Mouse (Mus musculus): Measurements from ENCODE around the gene Prelid1. TPM values are rescaled to one million over a fixed set of nuclear protein-coding genes. Genes with fewer than 3 reads are reported as not detected.

Gene Prelid1
- polyA plus RNA-seq, 2 experiments, result 282 to 476 TPM

- H3K9ac ChIP-seq (ENCODE audit: low read depth, low read length, severe bottlenecking), result peak within 1 kb of the TSS; percentile 86
- peak within 1 kb of the TSS; percentile 81 for H3K27ac ChIP-seq (replicated peaks; ENCODE audit: low read depth, low read length)
- no peaks in the 10 kb centered on the region for H3K27me3 ChIP-seq (ENCODE audit: control insufficient read depth, insufficient read depth, low read length)
- peak within 1 kb of the TSS; percentile 94 for H3K4me3 ChIP-seq (replicated peaks; ENCODE audit: low read length)
- peak within 1 kb of the TSS; percentile 66 for H3K4me2 ChIP-seq (replicated peaks; ENCODE audit: low read depth, low read length, severe bottlenecking)
- under 1% methylated on average over 35 of the region's 35 CpGs for WGBS
- DNase-seq (ENCODE audit: low spot score) (peak; percentile 99), ATAC-seq (ENCODE audit: low FRiP score, low read depth) (peak; percentile 98)
- H3K36me3 ChIP-seq (ENCODE audit: control insufficient read depth, insufficient read depth, low read length), result peaks cover 33% of the 10 kb centered on the region
- no peaks in the 10 kb centered on the region for H3K9me3 ChIP-seq (ENCODE audit: control insufficient read depth, low read length)
- peaks cover 11% of the 10 kb centered on the region for H3K4me1 ChIP-seq (ENCODE audit: control insufficient read depth, insufficient read depth, low read length)
- TF ChIP-seq POLR2A (IDR thresholded peaks at IDR 0.05; ENCODE audit: borderline replicate concordance, extremely low read depth, insufficient read depth, insufficient read length), result 0 out of 2 replicates have a peak, but pooled peaks have one; percentile 31
Measured at GRCm38 (mm10) chr13:55362453-55363060, 42.3 kb downstream of the Prelid1 start, which contains the start of gene Lman2. Lman2 (minus strand) TSS chr13:55362783.

- DNase-seq (ENCODE audit: low spot score), result no peak
- Histone ChIP-seq H3K9ac (ENCODE audit: low read depth, low read length, severe bottlenecking) (no peak overlapping the region), H3K4me3 (replicated peaks; ENCODE audit: low read length) (no peak overlapping the region), H3K4me1 (ENCODE audit: control insufficient read depth, insufficient read depth, low read length) (no peaks in the 10 kb centered on the region), H3K36me3 (ENCODE audit: control insufficient read depth, insufficient read depth, low read length) (no peaks in the 10 kb centered on the region), H3K9me3 (ENCODE audit: control insufficient read depth, low read length) (no peaks in the 10 kb centered on the region), H3K27me3 (ENCODE audit: control insufficient read depth, insufficient read depth, low read length) (no peaks in the 10 kb centered on the region), H3K27ac (replicated peaks; ENCODE audit: low read depth, low read length) (no peak overlapping the region), H3K4me2 (replicated peaks; ENCODE audit: low read depth, low read length, severe bottlenecking) (no peak overlapping the region)
- ATAC-seq (ENCODE audit: low FRiP score, low read depth), result no peak
- TF ChIP-seq POLR2A (IDR thresholded peaks at IDR 0.05; ENCODE audit: borderline replicate concordance, extremely low read depth, insufficient read depth, insufficient read length), result no peak
- WGBS, result 68% methylated on average over 7 of the region's 7 CpGs
Measured at GRCm38 (mm10) chr13:55368401-55368800, 48.1 kb downstream of the Prelid1 start.

- Histone ChIP-seq H3K36me3 (ENCODE audit: control insufficient read depth, insufficient read depth, low read length) (no peaks in the 10 kb centered on the region), H3K4me2 (replicated peaks; ENCODE audit: low read depth, low read length, severe bottlenecking) (0 out of 2 replicates have a peak within 1 kb of the TSS, but pooled peaks have one; percentile 10), H3K9me3 (ENCODE audit: control insufficient read depth, low read length) (no peaks in the 10 kb centered on the region), H3K27me3 (ENCODE audit: control insufficient read depth, insufficient read depth, low read length) (no peaks in the 10 kb centered on the region), H3K9ac (ENCODE audit: low read depth, low read length, severe bottlenecking) (no peak within 1 kb of the TSS), H3K27ac (replicated peaks; ENCODE audit: low read depth, low read length) (no peak within 1 kb of the TSS), H3K4me1 (ENCODE audit: control insufficient read depth, insufficient read depth, low read length) (no peaks in the 10 kb centered on the region), H3K4me3 (replicated peaks; ENCODE audit: low read length) (no peak within 1 kb of the TSS)
- DNase-seq (ENCODE audit: low spot score) (no peak), ATAC-seq (ENCODE audit: low FRiP score, low read depth) (no peak)
- no peak for TF ChIP-seq POLR2A (IDR thresholded peaks at IDR 0.05; ENCODE audit: borderline replicate concordance, extremely low read depth, insufficient read depth, insufficient read length)
- 59% methylated on average over 13 of the region's 13 CpGs for WGBS
Measured at GRCm38 (mm10) chr13:55369531-55370114, 49.3 kb downstream of the Prelid1 start, which contains the start of gene Rgs14. Rgs14 (plus strand) TSS chr13:55369732.

GRCm38 (mm10) chr13:55370234-55370633 lies 49.9 kb downstream of the Prelid1 start:
- Histone ChIP-seq H3K9me3 (ENCODE audit: control insufficient read depth, low read length) (no peaks in the 10 kb centered on the region), H3K36me3 (ENCODE audit: control insufficient read depth, insufficient read depth, low read length) (no peaks in the 10 kb centered on the region), H3K4me2 (replicated peaks; ENCODE audit: low read depth, low read length, severe bottlenecking) (no peak overlapping the region), H3K27ac (replicated peaks; ENCODE audit: low read depth, low read length) (no peak overlapping the region), H3K27me3 (ENCODE audit: control insufficient read depth, insufficient read depth, low read length) (no peaks in the 10 kb centered on the region), H3K9ac (ENCODE audit: low read depth, low read length, severe bottlenecking) (no peak overlapping the region), H3K4me1 (ENCODE audit: control insufficient read depth, insufficient read depth, low read length) (no peaks in the 10 kb centered on the region), H3K4me3 (replicated peaks; ENCODE audit: low read length) (no peak overlapping the region)
- TF ChIP-seq POLR2A (IDR thresholded peaks at IDR 0.05; ENCODE audit: borderline replicate concordance, extremely low read depth, insufficient read depth, insufficient read length), result no peak
- ATAC-seq (ENCODE audit: low FRiP score, low read depth) (no peak), DNase-seq (ENCODE audit: low spot score) (no peak)
- WGBS, result 42% methylated on average over 3 of the region's 3 CpGs

- Histone ChIP-seq H3K27me3 (ENCODE audit: control insufficient read depth, insufficient read depth, low read length) (no peaks in the 10 kb centered on the region), H3K36me3 (ENCODE audit: control insufficient read depth, insufficient read depth, low read length) (no peaks in the 10 kb centered on the region), H3K4me2 (replicated peaks; ENCODE audit: low read depth, low read length, severe bottlenecking) (no peak overlapping the region), H3K27ac (replicated peaks; ENCODE audit: low read depth, low read length) (no peak overlapping the region), H3K9ac (ENCODE audit: low read depth, low read length, severe bottlenecking) (no peak overlapping the region), H3K4me3 (replicated peaks; ENCODE audit: low read length) (no peak overlapping the region), H3K4me1 (ENCODE audit: control insufficient read depth, insufficient read depth, low read length) (no peaks in the 10 kb centered on the region), H3K9me3 (ENCODE audit: control insufficient read depth, low read length) (no peaks in the 10 kb centered on the region)
- DNase-seq (ENCODE audit: low spot score) (no peak), ATAC-seq (ENCODE audit: low FRiP score, low read depth) (no peak)
- 67% methylated on average over 8 of the region's 8 CpGs for WGBS
- no peak for TF ChIP-seq POLR2A (IDR thresholded peaks at IDR 0.05; ENCODE audit: borderline replicate concordance, extremely low read depth, insufficient read depth, insufficient read length)
Measured at GRCm38 (mm10) chr13:55371007-55371681, 50.8 kb downstream of the Prelid1 start.
